Mouse (Mus musculus): Measurements from ENCODE around the gene Eps8l2.

The Eps8l2 gene

DNA sequence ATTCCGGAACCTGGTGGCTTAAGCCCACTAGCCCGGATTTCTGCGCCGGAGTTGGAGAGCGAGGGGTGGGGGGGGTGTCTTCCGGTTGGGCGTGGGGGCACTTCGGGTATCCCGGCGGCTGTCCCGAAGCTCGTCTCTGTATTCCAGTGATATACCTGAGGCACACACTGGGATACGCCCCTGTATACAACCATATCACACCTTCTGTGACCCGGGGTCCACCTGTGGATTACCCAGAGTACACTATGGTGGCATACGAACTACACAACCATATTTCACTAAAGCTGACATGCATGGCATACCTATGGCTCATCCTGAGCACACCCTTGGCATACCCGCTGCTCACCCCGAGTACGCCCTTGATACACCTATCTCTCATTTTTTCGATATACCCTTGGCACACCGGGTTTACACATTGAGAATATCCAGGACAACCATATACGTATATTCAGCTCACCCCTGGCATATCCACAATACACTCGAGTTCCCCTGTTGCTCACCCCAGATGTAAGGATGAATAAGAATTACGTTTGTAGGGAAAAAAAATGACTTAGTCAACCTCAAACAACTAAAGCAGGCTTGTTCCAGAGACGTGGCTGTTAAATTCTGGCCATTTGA is 10.2 kb upstream of the Eps8l2 start:
- no peak for DNase-seq (ENCODE audit: low read depth, low spot score)

DNA sequence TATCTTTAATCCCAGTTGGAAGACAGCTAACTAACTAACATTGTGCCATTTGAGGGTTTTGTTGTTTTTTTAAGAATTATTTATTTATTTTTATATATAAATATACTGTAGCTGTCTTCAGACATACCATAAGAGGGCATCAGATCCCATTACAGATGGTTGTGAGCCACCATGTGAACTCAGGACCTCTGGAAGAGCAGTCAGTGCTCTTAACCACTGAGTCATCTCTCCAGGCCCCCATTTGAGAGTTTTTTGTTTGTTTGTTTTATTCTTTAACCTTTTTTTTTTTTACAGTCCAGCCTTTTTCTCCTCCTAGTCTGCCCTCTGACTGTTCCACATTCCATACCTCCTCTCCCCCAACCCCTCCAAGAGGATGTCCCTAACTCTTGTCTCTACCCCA is 8.0 kb upstream of the Eps8l2 start:
- no peak for DNase-seq (ENCODE audit: low read depth, low spot score)

DNA sequence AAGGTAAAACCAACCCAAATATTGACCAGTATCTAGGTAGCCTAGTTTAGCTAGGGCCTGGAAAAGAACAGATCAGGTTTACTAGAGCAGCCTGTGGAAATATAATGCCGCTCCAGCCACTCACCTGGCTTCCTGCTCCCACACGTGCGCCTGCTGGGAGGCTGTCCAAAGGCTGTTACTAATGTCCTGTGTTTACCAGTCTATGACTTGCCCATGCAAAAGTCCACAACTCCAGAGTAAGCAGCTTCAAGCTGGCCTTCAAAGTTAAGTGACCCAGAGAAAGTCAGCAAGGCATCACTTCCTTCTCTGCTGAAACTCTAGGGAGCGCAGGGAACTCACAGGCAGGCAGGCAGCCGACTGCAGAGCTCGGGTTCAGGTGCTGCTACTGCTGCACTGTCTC is 6.7 kb upstream of the Eps8l2 start:
- no peak for DNase-seq (ENCODE audit: low read depth, low spot score)

DNA sequence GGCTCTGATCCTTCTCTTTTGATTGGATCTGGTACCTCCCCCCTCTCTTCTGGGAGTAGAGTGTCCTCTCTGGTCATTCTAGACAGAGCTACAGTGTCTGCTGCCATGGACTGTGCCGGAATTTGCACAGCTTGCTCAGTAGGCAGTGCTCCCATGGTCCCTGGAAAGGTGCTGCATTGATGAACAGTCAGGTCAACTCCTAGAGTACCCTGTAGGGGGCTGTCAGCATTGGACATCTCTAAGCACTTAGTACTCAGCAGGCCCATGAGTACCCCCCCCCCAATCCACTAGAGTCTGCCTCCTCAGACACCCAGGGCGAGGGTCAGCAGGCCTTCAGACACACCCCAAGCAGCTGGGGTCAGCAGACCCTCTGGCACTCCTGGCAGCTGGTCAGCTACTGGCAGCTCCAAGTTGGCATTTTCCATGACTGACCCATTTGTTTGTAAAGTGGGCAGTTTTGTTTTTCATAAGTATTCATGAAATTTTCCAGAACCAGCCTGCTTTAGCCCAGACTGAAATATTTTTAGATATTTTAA is 3.6 kb upstream of the Eps8l2 start:
- no peak for DNase-seq (ENCODE audit: low read depth, low spot score)

DNA sequence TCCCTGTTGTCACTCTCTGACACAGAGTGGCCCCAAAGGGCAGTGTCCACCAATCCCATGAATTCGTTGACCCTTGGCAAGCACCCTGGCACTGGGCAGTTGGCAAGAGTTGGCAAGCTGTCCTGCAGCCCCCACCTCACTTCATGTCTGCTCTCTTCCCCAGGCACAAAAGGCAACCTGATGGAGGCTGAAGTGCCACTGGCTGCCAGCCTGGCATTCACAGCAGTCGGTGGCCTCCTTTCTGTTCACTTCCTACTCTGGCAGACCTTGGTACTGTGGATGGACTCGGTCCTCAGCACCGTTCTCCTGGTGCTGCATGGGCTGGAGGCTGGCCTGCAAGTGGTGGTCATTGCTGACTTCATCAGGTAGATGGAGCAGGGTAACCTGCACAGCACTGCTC is 3.0 kb upstream of the Eps8l2 start:
- DNase-seq (ENCODE audit: low read depth, low spot score) = peak; percentile 85

DNA sequence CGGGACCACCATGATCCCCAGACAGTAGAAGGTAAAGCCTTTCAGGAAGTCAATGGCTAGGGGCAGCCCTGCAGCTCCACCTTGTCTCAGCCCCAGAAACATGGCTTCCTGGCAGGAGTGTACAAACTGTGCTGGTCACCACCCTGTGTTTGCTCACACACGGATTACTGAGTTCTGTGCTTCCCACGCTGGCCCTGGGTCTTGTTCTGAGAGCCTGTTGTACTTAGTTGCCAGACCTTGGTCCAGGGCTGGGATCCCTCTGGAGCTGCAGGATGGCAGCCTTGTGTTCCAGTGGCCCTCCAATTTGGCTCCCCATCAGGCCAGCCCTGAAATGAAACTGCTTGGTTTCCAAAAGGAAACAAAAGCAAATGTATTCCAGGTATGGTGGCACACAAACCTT is 2.4 kb upstream of the Eps8l2 start:
- no peak for DNase-seq (ENCODE audit: low read depth, low spot score)

DNA sequence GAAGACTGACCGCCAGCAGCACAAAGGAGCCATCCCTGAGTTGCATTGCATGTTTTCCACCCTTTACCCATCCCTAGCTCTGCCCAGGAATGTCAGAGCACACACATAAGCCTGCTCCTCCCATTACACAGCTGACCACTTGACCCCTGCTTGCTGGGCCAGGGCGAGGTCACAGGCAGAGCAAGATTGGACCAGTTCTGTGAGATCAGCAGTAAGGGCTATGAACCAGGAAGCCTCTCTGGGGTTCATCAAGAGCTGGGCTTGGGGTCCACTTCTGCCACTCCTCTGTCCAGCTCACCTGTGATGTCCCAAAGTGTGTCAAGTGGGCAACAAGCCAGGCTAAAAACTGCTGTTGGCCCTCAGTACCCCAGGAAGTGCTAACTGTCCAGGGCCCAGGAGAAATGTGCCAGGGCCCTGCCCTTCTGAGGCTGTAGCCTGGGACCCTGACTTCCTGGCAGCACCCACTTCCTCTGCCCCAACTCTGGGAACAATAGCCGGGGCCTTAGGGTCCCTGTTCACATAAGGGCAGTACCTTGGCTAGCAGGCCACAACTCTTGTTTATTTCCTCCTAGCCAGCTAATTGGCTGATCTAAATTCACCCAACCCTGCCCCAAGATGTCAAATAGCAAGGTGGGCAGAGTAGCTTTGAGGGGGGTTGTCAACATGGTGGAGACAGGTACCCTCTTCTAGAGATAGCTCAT is 814 bp upstream of the Eps8l2 start:
- DNase-seq (ENCODE audit: low read depth, low spot score) = no peak

DNA sequence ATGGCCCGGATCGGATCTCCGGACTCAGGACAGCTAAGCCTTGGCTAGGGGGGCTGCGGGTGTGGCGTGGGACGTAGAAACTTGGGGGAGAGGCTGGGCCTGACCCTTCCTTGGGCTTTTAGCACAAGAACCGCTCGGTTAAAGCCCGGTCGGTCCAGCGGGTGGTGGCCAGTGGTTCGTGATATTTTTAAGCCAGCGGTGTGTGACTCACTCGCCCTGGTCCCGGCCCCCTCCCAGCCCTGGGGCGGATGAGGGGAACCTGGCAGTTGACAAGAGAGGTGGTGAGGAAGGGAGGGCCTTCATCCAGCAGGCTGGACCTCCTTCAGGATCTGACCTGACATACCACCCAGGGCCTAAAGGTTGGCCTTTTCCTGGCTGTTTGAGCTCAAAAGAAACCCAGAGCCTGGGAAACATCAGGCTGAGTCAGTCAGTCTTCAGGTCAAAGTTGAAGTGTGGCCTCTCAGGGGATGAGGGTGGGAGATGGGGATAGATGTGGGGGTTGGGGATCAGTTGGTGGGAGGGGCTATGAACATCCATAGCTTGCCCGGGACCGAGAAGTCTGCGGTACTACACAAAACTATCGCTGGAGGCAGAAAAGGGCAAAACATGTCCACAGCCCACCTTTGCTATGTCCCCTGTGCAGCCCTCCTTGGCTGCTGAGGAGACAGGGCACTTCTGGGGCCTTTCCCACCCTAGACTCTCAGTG is 688 bp downstream of the Eps8l2 start:
- no peak for DNase-seq (ENCODE audit: low read depth, low spot score)

DNA sequence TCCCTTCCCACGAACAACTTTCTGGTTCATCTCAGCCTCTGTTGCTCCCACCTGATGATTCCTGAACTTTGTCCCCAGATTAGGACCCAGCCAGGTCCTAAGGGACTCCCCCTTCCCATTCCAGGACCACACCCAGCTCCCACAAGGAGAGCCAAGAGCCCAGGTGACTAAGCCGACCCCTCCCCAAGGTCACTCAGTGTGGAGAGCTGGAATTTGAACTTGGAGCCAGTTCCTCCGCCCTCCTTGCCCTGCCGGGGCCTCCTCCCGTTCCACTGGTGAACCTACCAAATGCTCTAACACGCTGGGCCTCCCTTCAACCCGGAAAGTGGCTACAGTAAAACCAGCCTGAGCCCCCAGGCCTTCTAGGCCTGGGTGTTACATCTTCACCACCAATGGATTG is 1.3 kb downstream of the Eps8l2 start:
- no peak for DNase-seq (ENCODE audit: low read depth, low spot score)

DNA sequence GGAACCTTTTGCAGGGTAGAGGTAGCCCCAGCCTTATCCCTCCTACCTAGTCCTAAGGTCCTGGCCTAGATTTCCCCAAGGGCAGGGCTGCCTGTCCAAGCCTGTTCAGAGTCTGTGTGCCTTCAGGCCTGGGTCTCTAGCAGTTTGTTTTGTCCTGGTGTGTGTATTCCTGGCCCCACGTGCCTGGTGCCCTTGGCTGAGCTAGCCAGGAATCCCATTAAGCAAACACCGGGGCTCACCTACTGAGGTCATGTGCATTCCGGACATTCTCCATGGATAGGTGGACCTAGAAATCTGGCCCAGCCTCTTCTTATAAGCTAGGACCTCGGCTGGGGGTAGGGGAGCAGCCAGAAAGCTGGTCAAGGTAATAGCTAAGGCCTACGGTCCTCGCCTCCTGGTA is 1.8 kb downstream of the Eps8l2 start:
- no peak for DNase-seq (ENCODE audit: low read depth, low spot score)

DNA sequence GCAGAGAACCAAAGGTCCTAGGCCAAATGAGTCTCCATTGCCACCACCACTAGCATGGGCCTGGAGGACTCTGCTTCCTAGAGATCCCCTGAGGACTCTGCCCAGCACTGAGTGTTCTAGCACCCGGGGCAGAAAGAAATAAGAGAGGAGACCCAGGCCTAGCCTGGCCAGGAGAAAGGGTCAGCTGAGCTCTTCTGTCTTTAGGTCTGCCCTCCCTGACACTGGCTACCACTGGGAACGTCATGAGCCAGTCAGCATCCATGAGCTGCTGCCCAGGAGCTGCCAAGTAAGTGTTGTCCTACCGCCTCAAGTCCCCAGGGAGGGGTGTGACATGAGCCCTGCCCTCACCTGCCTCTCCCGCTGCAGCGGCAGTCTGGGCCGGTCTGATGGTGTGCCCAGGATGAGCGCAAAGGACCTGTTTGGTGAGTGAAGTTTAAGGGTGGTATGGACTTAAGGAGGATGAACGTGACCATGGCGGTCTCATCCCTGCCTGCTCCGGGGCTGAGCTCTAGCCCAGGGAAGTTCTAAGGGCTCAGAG is 3.1 kb downstream of the Eps8l2 start:
- DNase-seq (ENCODE audit: low read depth, low spot score) = no peak

DNA sequence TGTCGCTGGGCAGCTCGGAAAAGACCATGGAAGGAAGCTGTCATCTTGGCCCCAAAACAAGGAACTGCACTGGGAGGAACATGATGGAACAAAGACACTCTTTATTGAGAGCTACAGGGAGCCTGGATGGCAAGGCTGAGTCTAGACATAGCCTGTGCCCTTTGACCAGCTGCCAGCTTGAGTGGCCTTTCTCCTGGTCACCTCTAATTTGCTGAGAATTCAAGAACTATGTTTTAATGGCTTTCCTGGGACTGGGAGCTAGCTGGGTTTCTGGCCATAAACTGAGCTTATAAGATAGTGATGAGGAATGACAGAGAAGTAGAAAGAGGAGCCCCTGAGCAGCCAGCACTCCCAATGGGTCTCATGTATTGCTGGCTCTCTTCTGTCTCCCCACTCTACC is 4.5 kb downstream of the Eps8l2 start:
- no peak for DNase-seq (ENCODE audit: low read depth, low spot score)

DNA sequence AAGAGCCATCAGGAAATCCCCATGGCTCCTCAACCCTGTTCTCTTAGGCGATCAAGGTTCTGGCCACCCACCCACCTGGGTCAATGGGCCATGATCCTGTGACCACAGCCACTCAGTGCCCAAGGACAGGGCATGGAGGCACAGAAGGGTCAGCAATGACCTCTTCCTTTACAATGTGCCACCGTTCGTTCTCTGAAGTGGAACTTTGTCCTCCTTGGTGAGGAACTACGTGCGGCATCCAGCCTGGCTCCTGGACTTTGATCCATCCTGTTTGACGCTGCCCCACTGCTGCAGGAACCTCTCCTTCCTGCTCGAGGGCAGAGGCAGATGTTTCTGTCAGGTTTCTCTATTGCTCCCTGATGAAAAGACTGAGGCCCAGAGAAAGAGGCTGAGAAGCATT is 5.0 kb downstream of the Eps8l2 start:
- no peak for DNase-seq (ENCODE audit: low read depth, low spot score)

DNA sequence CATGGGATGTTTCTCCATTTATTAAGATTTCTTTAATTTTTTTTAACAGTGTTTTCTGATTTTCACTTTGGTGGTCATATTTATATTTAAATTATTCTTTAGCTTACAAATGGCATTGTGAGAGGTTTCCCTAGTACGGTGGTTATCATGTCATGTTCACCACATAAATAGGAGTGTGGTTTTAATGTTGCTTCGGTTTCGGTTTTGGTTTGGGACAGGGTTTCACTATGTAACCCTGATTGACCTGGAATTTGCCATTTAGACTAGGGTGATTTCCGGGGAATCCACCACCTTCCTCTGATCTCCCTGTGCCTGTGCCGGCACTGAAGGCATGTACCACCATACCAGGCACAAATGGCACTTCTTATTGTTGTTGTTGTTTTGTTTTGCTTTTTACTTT is 6.1 kb downstream of the Eps8l2 start:
- DNase-seq (ENCODE audit: low read depth, low spot score) = no peak

DNA sequence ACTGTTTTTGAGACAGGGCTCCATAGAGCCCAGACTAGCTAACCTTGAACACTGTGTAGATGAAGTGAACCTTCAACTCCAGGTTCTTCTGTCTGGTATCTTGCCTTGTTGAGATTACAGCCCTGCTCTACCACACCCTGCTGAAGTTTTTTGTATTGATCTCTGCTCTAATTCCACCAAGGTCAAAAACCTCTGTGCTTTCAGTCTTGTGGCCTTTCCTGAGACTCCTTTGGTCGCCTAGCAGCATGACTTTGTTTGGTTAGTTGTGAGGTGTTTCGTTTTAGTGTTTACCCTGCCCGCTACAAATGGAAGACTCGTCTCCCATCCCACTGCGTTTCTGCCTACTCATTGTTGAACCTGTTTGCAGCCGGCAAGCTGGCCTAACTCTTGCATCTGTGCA is 12.4 kb downstream of the Eps8l2 start:
- no peak for DNase-seq (ENCODE audit: low read depth, low spot score)

DNA sequence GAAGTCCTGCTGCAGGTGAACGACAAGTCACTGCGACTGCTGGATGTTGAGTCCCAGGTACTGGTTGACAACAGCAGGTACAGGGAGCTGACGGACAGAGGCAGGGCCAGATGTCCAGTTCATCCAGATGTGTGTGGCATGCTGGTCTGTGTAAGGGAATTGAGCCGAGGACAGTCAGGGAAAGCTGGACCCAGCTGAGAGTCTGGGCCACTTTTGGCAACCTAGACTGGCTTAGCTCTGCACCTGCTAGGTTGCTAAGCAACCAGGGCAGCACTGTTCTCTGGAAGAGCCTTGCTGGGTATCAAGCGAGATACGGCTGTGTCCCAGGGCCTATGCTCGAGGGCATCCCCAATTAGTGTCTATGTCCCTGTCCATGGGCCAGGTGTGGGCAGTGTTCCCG is 16.4 kb downstream of the Eps8l2 start:
- DNase-seq (ENCODE audit: low read depth, low spot score) = peak; percentile 75

DNA sequence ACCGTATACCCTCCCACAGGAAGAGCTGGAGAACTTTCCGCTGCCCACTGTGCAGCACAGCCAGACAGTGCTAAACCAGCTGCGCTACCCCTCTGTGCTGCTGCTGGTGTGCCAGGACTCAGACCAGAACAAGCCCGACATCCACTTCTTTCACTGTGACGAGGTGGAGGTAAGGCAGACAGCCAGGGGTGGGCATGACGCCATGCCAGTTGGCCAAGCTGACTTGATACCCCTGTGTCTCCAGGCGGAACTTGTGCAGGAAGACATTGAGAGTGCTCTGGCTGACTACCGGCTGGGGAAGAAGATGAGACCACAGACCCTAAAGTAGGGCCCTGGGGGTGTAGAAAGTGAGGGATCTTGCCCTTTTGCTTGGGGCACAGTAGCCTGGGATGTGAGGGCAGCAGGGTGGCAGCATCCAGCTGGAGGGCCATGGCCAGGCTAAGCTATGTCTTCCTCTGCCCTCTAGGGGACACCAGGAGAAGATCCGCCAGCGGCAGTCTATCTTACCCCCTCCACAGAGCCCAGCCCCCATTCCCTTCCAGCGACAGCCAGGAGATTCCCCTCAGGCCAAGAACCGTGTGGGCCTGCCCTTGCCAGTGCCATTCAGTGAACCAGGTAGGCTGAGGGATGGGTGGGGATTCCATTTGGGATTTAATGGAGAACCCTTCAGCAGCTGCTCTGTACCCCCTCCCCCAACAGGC is 17.1 kb downstream of the Eps8l2 start:
- peak; percentile 58 for DNase-seq (ENCODE audit: low read depth, low spot score)

DNA sequence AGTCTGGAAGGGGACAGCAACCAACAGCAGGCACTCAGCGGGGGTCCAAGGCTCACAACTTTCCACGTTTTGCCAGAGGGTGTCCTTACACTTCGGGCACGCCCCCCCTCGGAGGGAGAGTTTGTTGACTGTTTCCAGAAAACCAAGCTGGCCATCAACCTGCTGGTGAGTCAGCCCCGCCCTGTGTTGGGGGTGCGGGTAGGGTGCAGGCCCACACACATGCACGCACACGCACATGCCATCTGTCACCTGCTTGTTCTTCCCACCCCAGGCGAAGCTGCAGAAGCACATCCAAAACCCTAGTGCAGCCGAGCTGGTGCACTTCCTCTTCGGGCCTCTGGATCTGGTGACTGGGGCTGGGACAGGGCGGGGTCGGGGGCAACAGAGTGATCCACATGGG is 18.3 kb downstream of the Eps8l2 start:
- peak; percentile 74 for DNase-seq (ENCODE audit: low read depth, low spot score)

DNA sequence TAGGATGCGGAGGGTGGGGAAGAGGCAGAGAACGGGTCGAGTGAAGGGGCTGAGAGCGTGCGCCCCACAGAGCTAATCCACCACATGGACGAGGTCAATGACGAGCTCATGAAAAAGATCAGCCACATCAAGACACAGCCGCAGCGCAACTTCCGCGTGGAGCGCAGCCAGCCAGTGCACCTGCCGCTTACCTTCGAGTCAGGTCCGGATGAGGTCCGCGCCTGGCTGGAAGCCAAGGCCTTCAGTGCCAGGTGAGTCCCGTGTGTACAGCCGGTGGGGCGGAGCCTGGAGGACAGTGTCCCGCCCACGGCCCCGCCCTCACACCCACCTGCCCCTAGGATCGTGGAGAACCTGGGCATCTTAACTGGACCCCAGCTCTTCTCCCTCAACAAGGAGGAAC is 22.8 kb downstream of the Eps8l2 start:
- peak; percentile 62 for DNase-seq (ENCODE audit: low read depth, low spot score)

DNA sequence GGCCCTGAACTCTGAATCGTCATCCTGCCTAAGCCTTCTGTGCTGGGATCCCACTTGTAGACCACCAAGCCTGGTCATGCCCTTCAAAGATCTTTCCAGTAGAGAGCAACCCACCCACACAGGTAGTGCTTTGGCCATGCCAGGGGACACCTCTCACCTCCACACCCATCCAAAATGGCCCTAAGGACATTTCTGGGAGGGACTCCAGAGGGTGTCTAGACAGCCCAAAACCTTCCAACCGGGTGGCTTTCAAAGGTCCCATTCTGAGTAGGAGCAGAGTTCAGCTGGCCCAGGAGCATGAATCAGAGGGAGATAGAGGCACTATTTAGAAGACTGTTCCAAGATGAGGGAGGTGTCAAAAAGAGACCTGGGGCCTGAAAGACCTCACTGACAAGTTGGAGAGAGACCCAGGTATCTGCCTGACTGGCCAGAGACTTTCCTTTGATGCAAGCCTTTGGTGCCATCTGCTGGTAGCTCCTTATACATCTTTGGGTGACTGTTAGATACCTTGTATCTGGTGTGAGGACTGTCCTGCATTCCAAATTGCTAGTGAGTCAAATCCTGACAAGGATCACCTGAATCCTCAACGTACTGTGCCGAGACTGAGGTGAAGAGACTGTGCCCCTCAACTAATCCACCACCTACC is 24.5 kb downstream of the Eps8l2 start:
- peak; percentile 91 for DNase-seq (ENCODE audit: low read depth, low spot score)

DNA sequence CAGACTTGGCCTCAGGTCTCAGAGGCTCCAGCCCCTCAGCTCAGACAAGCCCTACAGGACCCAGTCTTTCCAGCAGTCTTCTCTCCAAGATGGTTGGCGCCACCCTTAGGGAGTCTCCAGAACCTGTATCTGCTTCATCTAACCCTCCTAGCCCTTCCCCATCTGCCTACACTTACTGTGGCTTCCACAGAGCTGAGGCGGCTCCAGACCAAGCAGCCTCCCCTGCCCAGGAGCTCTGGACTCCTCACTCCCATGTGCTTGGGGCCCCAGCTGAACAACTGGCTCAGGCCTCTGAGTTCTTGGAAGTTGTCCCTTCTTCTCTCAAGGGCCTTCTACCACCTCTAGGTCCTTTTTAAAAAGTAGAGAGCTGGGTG is 25.1 kb downstream of the Eps8l2 start:
- DNase-seq (ENCODE audit: low read depth, low spot score) = no peak

Data from brain, adult 2 months (tissue).